Mouse (Mus musculus) effector memory CD4-positive, alpha-beta T cell, adult 7 months (primary cell): ENCODE measurements around the gene Napsa. TPM values are rescaled to one million over a fixed set of nuclear protein-coding genes. Genes with fewer than 3 reads are reported as not detected.

Experiments used
- polyA plus RNA-seq: library from polyadenylated mRNA; unstranded; fragments of 100-300 nt; shearing (Covaris generic); gene quantifications from one replicate; pipeline ENCODE4 v1.2.1, GENCODE M21; 2017

The Napsa gene
- not detected for polyA plus RNA-seq

GRCm38 (mm10) chr7:44572213-44572701 is at the start of gene Napsa:
TSS of gene Napsa (plus strand) at chr7:44572380.

GRCm38 (mm10) chr7:44524502-44524901 is 47.7 kb upstream of the Napsa start, which contains the start of gene Mybpc2:
TSS of gene Mybpc2 (minus strand) at chr7:44524656.

GRCm38 (mm10) chr7:44531946-44532732 is 40.0 kb upstream of the Napsa start, which contains the start of gene Spib:
TSS of gene Spib (minus strand) at chr7:44532071.

GRCm38 (mm10) chr7:44548497-44549087 is 23.6 kb upstream of the Napsa start, which contains the start of gene Pold1:
TSS of gene Pold1 (minus strand) at chr7:44548849.

GRCm38 (mm10) chr7:44553826-44554225 is 18.4 kb upstream of the Napsa start, which contains the start of gene Nr1h2:
TSS of gene Nr1h2 (minus strand) at chr7:44553951.

GRCm38 (mm10) chr7:44590402-44591347 is 18.5 kb downstream of the Napsa start, which contains the start of gene Kcnc3:
TSS of gene Kcnc3 (plus strand) at chr7:44590664.

Other genes with a start within 250 kb of the Napsa start
- gene Syt3, start 188.3 kb upstream of the Napsa start, polyA plus RNA-seq: 0.20 TPM
- not detected for gene 1700008O03Rik, start 186.6 kb upstream of the Napsa start, polyA plus RNA-seq
- 0.13 TPM for gene Lrrc4b, start 143.4 kb upstream of the Napsa start, polyA plus RNA-seq
- 0.57 TPM for gene Aspdh, start 107.0 kb upstream of the Napsa start, polyA plus RNA-seq
- 61.2 TPM for gene Josd2, start 104.4 kb upstream of the Napsa start, polyA plus RNA-seq
- 164 TPM for gene Emc10, start 75.9 kb upstream of the Napsa start, polyA plus RNA-seq
- gene Fam71e1, start 75.8 kb upstream of the Napsa start, polyA plus RNA-seq: 2.0 TPM
- not detected for gene Mybpc2, start 47.7 kb upstream of the Napsa start, polyA plus RNA-seq
- 0.54 TPM for gene Spib, start 40.3 kb upstream of the Napsa start, polyA plus RNA-seq
- 49.4 TPM for gene Pold1, start 23.5 kb upstream of the Napsa start, polyA plus RNA-seq
- gene Nr1h2, start 18.4 kb upstream of the Napsa start, polyA plus RNA-seq: 217 TPM
- gene Kcnc3, start 18.3 kb downstream of the Napsa start, polyA plus RNA-seq: 0.16 TPM
- 0.89 TPM for gene Myh14, start 98.5 kb downstream of the Napsa start, polyA plus RNA-seq
- gene Izumo2, start 136.4 kb downstream of the Napsa start, polyA plus RNA-seq: not detected
- gene Vrk3, start 176.0 kb downstream of the Napsa start, polyA plus RNA-seq: 85.2 TPM
- 0.40 TPM for gene Zfp473, start 178.7 kb downstream of the Napsa start, polyA plus RNA-seq
- gene Nup62, start 243.7 kb downstream of the Napsa start, polyA plus RNA-seq: 31.8 TPM
- gene Il4i1, start 244.0 kb downstream of the Napsa start, polyA plus RNA-seq: 0.23 TPM
- gene Atf5, start 244.3 kb downstream of the Napsa start, polyA plus RNA-seq: 0.22 TPM